Mouse (Mus musculus): ENCODE measurements at regions not wholly inside any gene's neighbourhood (a gene's known extent, or its start where the extent isn't known, plus 50 kb on each side); places are given as distances from the start of the nearest gene placed in this dataset.

- TF ChIP-seq CTCF (IDR thresholded peaks at IDR 0.05; ENCODE audit: control insufficient read depth, insufficient read depth, insufficient replicate concordance, low read depth, low read length) (no peak), POLR2A (IDR thresholded peaks at IDR 0.05; ENCODE audit: control insufficient read depth, low read depth, low read length) (no peak)
- Histone ChIP-seq H3K27me3 (ENCODE audit: control insufficient read depth, insufficient read depth, low read length) (no peaks in the 10 kb centered on the region), H3K36me3 (ENCODE audit: control insufficient read depth, insufficient read depth, low read length) (no peaks in the 10 kb centered on the region), H3K4me1 (ENCODE audit: control insufficient read depth, insufficient read depth, low read length) (no peaks in the 10 kb centered on the region), H3K27ac (ENCODE audit: control insufficient read depth, insufficient read depth, low read depth, low read length) (no peak overlapping the region), H3K4me3 (ENCODE audit: control insufficient read depth, low read depth, low read length) (no peak overlapping the region)
Observed at GRCm38 (mm10) chr4:95463082-95463825, 94.1 kb upstream of the Fggy start.

- no peaks in the 10 kb centered on the region for H3K4me1 ChIP-seq (ENCODE audit: control insufficient read depth, insufficient read depth, low read length)
- H3K27me3 ChIP-seq (ENCODE audit: control insufficient read depth, insufficient read depth, low read length), result no peaks in the 10 kb centered on the region
- H3K4me3 ChIP-seq (ENCODE audit: control insufficient read depth, low read depth, low read length), result no peak overlapping the region
- no peaks in the 10 kb centered on the region for H3K36me3 ChIP-seq (ENCODE audit: control insufficient read depth, insufficient read depth, low read length)
- TF ChIP-seq POLR2A (IDR thresholded peaks at IDR 0.05; ENCODE audit: control insufficient read depth, low read depth, low read length), result no peak
- no peak for TF ChIP-seq CTCF (IDR thresholded peaks at IDR 0.05; ENCODE audit: control insufficient read depth, insufficient read depth, insufficient replicate concordance, low read depth, low read length)
- no peak overlapping the region for H3K27ac ChIP-seq (ENCODE audit: control insufficient read depth, insufficient read depth, low read depth, low read length)
Observed at GRCm38 (mm10) chr4:95466647-95467046, 90.7 kb upstream of the Fggy start.

- no peaks in the 10 kb centered on the region for H3K4me1 ChIP-seq (ENCODE audit: control insufficient read depth, insufficient read depth, low read length)
- H3K4me3 ChIP-seq (ENCODE audit: control insufficient read depth, low read depth, low read length), result no peak overlapping the region
- TF ChIP-seq CTCF (IDR thresholded peaks at IDR 0.05; ENCODE audit: control insufficient read depth, insufficient read depth, insufficient replicate concordance, low read depth, low read length) (no peak), POLR2A (IDR thresholded peaks at IDR 0.05; ENCODE audit: control insufficient read depth, low read depth, low read length) (no peak)
- no peaks in the 10 kb centered on the region for H3K36me3 ChIP-seq (ENCODE audit: control insufficient read depth, insufficient read depth, low read length)
- no peak overlapping the region for H3K27ac ChIP-seq (ENCODE audit: control insufficient read depth, insufficient read depth, low read depth, low read length)
- H3K27me3 ChIP-seq (ENCODE audit: control insufficient read depth, insufficient read depth, low read length), result no peaks in the 10 kb centered on the region
Observed at GRCm38 (mm10) chr4:95467526-95467925, 89.8 kb upstream of the Fggy start.

GRCm38 (mm10) chr4:95474726-95475406 is 82.4 kb upstream of the Fggy start:
- TF ChIP-seq POLR2A (IDR thresholded peaks at IDR 0.05; ENCODE audit: control insufficient read depth, low read depth, low read length) (no peak), CTCF (IDR thresholded peaks at IDR 0.05; ENCODE audit: control insufficient read depth, insufficient read depth, insufficient replicate concordance, low read depth, low read length) (no peak)
- Histone ChIP-seq H3K4me1 (ENCODE audit: control insufficient read depth, insufficient read depth, low read length) (no peaks in the 10 kb centered on the region), H3K36me3 (ENCODE audit: control insufficient read depth, insufficient read depth, low read length) (no peaks in the 10 kb centered on the region), H3K27ac (ENCODE audit: control insufficient read depth, insufficient read depth, low read depth, low read length) (no peak overlapping the region), H3K27me3 (ENCODE audit: control insufficient read depth, insufficient read depth, low read length) (no peaks in the 10 kb centered on the region), H3K4me3 (ENCODE audit: control insufficient read depth, low read depth, low read length) (no peak overlapping the region)

- Histone ChIP-seq H3K36me3 (ENCODE audit: control insufficient read depth, insufficient read depth, low read length) (no peaks in the 10 kb centered on the region), H3K27ac (ENCODE audit: control insufficient read depth, insufficient read depth, low read depth, low read length) (no peak overlapping the region), H3K27me3 (ENCODE audit: control insufficient read depth, insufficient read depth, low read length) (no peaks in the 10 kb centered on the region), H3K4me1 (ENCODE audit: control insufficient read depth, insufficient read depth, low read length) (no peaks in the 10 kb centered on the region), H3K4me3 (ENCODE audit: control insufficient read depth, low read depth, low read length) (no peak overlapping the region)
- TF ChIP-seq POLR2A (IDR thresholded peaks at IDR 0.05; ENCODE audit: control insufficient read depth, low read depth, low read length) (no peak), CTCF (IDR thresholded peaks at IDR 0.05; ENCODE audit: control insufficient read depth, insufficient read depth, insufficient replicate concordance, low read depth, low read length) (no peak)
Observed at GRCm38 (mm10) chr4:95476071-95476724, 81.1 kb upstream of the Fggy start.

- H3K27ac ChIP-seq (ENCODE audit: control insufficient read depth, insufficient read depth, low read depth, low read length), result no peak overlapping the region; the same call in 1 of the 2 replicates
- no peaks in the 10 kb centered on the region for H3K27me3 ChIP-seq (ENCODE audit: control insufficient read depth, insufficient read depth, low read length)
- no peaks in the 10 kb centered on the region for H3K4me1 ChIP-seq (ENCODE audit: control insufficient read depth, insufficient read depth, low read length)
- H3K4me3 ChIP-seq (ENCODE audit: control insufficient read depth, low read depth, low read length), result no peak overlapping the region
- no peaks in the 10 kb centered on the region for H3K36me3 ChIP-seq (ENCODE audit: control insufficient read depth, insufficient read depth, low read length)
- no peak for TF ChIP-seq CTCF (IDR thresholded peaks at IDR 0.05; ENCODE audit: control insufficient read depth, insufficient read depth, insufficient replicate concordance, low read depth, low read length)
- TF ChIP-seq POLR2A (IDR thresholded peaks at IDR 0.05; ENCODE audit: control insufficient read depth, low read depth, low read length), result no peak
Observed at GRCm38 (mm10) chr4:95483571-95483970, 73.7 kb upstream of the Fggy start.

- Histone ChIP-seq H3K36me3 (ENCODE audit: control insufficient read depth, insufficient read depth, low read length) (no peaks in the 10 kb centered on the region), H3K27me3 (ENCODE audit: control insufficient read depth, insufficient read depth, low read length) (no peaks in the 10 kb centered on the region), H3K4me3 (ENCODE audit: control insufficient read depth, low read depth, low read length) (no peak overlapping the region), H3K4me1 (ENCODE audit: control insufficient read depth, insufficient read depth, low read length) (no peaks in the 10 kb centered on the region), H3K27ac (ENCODE audit: control insufficient read depth, insufficient read depth, low read depth, low read length) (no peak overlapping the region)
- TF ChIP-seq POLR2A (IDR thresholded peaks at IDR 0.05; ENCODE audit: control insufficient read depth, low read depth, low read length), result no peak
- no peak for TF ChIP-seq CTCF (IDR thresholded peaks at IDR 0.05; ENCODE audit: control insufficient read depth, insufficient read depth, insufficient replicate concordance, low read depth, low read length)
Observed at GRCm38 (mm10) chr4:95487323-95487722, 70.0 kb upstream of the Fggy start.

Measured in testis, adult 2 months (tissue).